Comparison of ENCODE assay signal across 15 mouse cellular contexts in genomic region chr6:114408278-114408677, GRCm38 (mm10). TPM values are rescaled to one million over a fixed set of nuclear protein-coding genes. Genes with fewer than 3 reads are reported as not detected.
DNase-seq lines count a peak whose midpoint lies in the region; ATAC-seq lines count a peak whose summit lies in the region.
"Had no signal": no experiment of that assay in that cellular context is flagged by ENCODE, and none has a peak within 500 bp of the region (broad histone marks: within the 10 kb centered on the region; RNA-seq: fewer than 3 reads in every experiment).

No protein-coding gene starts in this region.

- WGBS in kidney, embryonic 16.5 days, result 39% methylated on average over 17 of the region's 17 CpGs
- WGBS in intestine, embryonic 15.5 days, result 40% methylated on average over 17 of the region's 17 CpGs

- H3K27me3 ChIP-seq in kidney, embryonic 16.5 days (ENCODE audit: insufficient read depth, low read length), result 0 out of 2 replicates have a peak, but pooled peaks cover 4% of the 10 kb centered on the region
- 0 out of 2 replicates have a peak, but pooled peaks cover 6% of the 10 kb centered on the region for H3K27me3 ChIP-seq in intestine, embryonic 15.5 days (replicated peaks)
- H3K27me3 ChIP-seq: forebrain, embryonic 13.5 days had no signal

- H3K9ac ChIP-seq in kidney, embryonic 16.5 days (replicated peaks; ENCODE audit: low read length), result no peak overlapping the region
- no peak overlapping the region for H3K9ac ChIP-seq in intestine, embryonic 15.5 days
- H3K9ac ChIP-seq: embryonic facial prominence, embryonic 12.5 days; forebrain, embryonic 13.5 days had no signal

- ATAC-seq in kidney, embryonic 16.5 days (ENCODE audit: low FRiP score, low TSS enrichment), result 0 out of 2 replicates have a peak, but pooled peaks have one; percentile 18
- ATAC-seq in intestine, embryonic 15.5 days, result peak; percentile 73
- no peak for ATAC-seq in megakaryocyte, adult 5-6 weeks (ENCODE audit: poor library complexity, severe bottlenecking)
- ATAC-seq in cerebellum, adult (ENCODE audit: insufficient number of reproducible peaks, low FRiP score, low TSS enrichment), result no peak
- ATAC-seq: forebrain, embryonic 13.5 days; inflammation-experienced regulatory T-cells, adult 6 months had no signal

- H3K4me2 ChIP-seq in kidney, embryonic 16.5 days (replicated peaks; ENCODE audit: low read depth, low read length), result no peak overlapping the region
- 0 out of 2 replicates have a peak overlapping the region, but pooled peaks have one; percentile 1 for H3K4me2 ChIP-seq in intestine, embryonic 15.5 days (replicated peaks)
- H3K4me2 ChIP-seq: embryonic facial prominence, embryonic 12.5 days; forebrain, embryonic 13.5 days had no signal

- peak; percentile 25 for DNase-seq in embryo, embryonic 10 days (ENCODE audit: low spot score)
- DNase-seq in embryo, embryonic 9.5 days (ENCODE audit: extremely low spot score), result no peak
- DNase-seq in kidney, adult 18-20 months, result no peak
- peak; percentile 42 for DNase-seq in ES-CJ7 (ENCODE audit: low read depth, low spot score)
- DNase-seq: cerebellum, adult 8-10 months; gastrocnemius, postnatal 25 days; lung, adult 2 months had no signal

- no peaks in the 10 kb centered on the region for H3K36me3 ChIP-seq in kidney, embryonic 16.5 days (ENCODE audit: insufficient read depth, low read length)
- no peaks in the 10 kb centered on the region for H3K36me3 ChIP-seq in intestine, embryonic 15.5 days
- H3K36me3 ChIP-seq: embryonic facial prominence, embryonic 12.5 days had no signal

- H3K27ac ChIP-seq in kidney, embryonic 16.5 days (ENCODE audit: low read length), result no peak overlapping the region
- H3K27ac ChIP-seq in intestine, embryonic 15.5 days, result no peak overlapping the region
- H3K27ac ChIP-seq: embryonic facial prominence, embryonic 12.5 days; forebrain, embryonic 13.5 days had no signal

- no peak overlapping the region for H3K4me3 ChIP-seq in kidney, embryonic 16.5 days (ENCODE audit: low read length)
- no peak overlapping the region for H3K4me3 ChIP-seq in intestine, embryonic 15.5 days (replicated peaks)
- H3K4me3 ChIP-seq: embryonic facial prominence, embryonic 12.5 days; forebrain, embryonic 13.5 days had no signal

- H3K4me1 ChIP-seq in kidney, embryonic 16.5 days (ENCODE audit: insufficient read depth, low read length), result no peaks in the 10 kb centered on the region
- H3K4me1 ChIP-seq in intestine, embryonic 15.5 days (replicated peaks), result peaks cover 8% of the 10 kb centered on the region; the same call in 1 of the 2 replicates

- H3K9me3 ChIP-seq in kidney, embryonic 16.5 days (ENCODE audit: low read length), result no peaks in the 10 kb centered on the region
- no peaks in the 10 kb centered on the region for H3K9me3 ChIP-seq in intestine, embryonic 15.5 days
- H3K9me3 ChIP-seq: embryonic facial prominence, embryonic 12.5 days; forebrain, embryonic 13.5 days had no signal

RNA-seq across cellular contexts. Expression of gene Hrh1, which starts 10.5 kb away (rescaled TPM):
- polyA plus RNA-seq in kidney, embryonic 16.5 days (2015; fragmentation: Nextera tagmentation; extraction: Ambion mirVana), result 0.13 and 0.21 TPM in 2 replicates
- 0.97 and 0.98 TPM in 2 replicates for polyA plus RNA-seq in intestine, embryonic 15.5 days (2015; fragmentation: Nextera tagmentation; extraction: Ambion mirVana)
- total RNA-seq in megakaryocyte, adult 5-6 weeks (2015), result 0.23 and 0.78 TPM in 2 replicates
- 1.1 TPM in 1 of 2 replicates, not detected in the other for total RNA-seq in megakaryocyte, adult 5-6 weeks (2017)
- polyA plus RNA-seq: limb, embryonic 11.5 days had no signal

Comparison
In these comparisons a context has a peak if more than half of its experiments do, and no peak if none do; other contexts are left out.
1. DNase-seq: peak in embryo, embryonic 10 days (single experiment) and ES-CJ7 (single experiment); none in embryo, embryonic 9.5 days (single experiment) and kidney, adult 18-20 months (single experiment).
2. ATAC-seq: peak in kidney, embryonic 16.5 days (single experiment) and intestine, embryonic 15.5 days (single experiment); none in megakaryocyte, adult 5-6 weeks (single experiment) and cerebellum, adult (single experiment).